Mouse (Mus musculus) gastrocnemius, postnatal 10 days (tissue): ENCODE data around the gene AC153137.1. TPM values are rescaled to one million over a fixed set of nuclear protein-coding genes. Genes with fewer than 3 reads are reported as not detected.
"Not testable (repeated sequence)": the region's sequence is repeated elsewhere in the genome, so short reads cannot be mapped to it uniquely, and the experiment has no call there.

Experiments
- DNase-seq: peaks from one replicate; pipeline ENCODE4 v3.0.0; 2021; ENCODE audit warnings: mixed read lengths
- long read RNA-seq, 2 experiments: library from polyadenylated mRNA; stranded (forward); transcript quantifications; one replicate each; pipeline ENCODE4 v2.0.0; 2021
- total RNA-seq, 2 experiments: library from RNA; stranded (reverse); gene quantifications; 2 replicates each; pipeline ENCODE4 v1.2.3; 2021

AC153137.1 gene
- not detected for total RNA-seq
- long read RNA-seq, experiment 1: 0 reads
- long read RNA-seq, experiment 2: 0 reads

- DNase-seq: not testable (repeated sequence)
Measured at GRCm38 (mm10) chr1:30977868-30978267, at the start of gene AC153137.1. AC153137.1 (minus strand) TSS chr1:30977968.

DNA sequence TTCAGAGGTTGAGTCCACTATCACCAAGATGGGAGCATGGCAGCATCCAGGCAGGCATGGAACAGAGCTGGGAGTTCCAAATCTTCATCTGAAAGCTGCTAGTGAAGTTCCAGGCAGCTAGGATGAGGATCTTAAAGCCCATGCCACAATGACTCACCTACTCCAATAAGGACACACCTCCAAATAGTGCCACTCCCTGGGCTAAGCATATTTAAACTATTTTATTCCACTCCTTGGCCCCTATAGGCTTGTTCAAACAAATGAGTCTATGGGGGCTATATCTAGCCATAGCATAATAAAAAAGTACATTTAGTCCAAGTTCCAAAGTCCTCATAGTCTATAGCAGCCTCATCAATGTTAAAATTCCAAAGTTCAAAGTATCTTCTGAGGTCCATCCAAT, 45.4 kb upstream of the AC153137.1 start:
- no peak for DNase-seq

- peak; percentile 37 for DNase-seq
Measured at GRCm38 (mm10) chr1:31019283-31019682, 41.5 kb upstream of the AC153137.1 start.

- no peak for DNase-seq
Measured at GRCm38 (mm10) chr1:31017377-31017776, 39.6 kb upstream of the AC153137.1 start.

DNA sequence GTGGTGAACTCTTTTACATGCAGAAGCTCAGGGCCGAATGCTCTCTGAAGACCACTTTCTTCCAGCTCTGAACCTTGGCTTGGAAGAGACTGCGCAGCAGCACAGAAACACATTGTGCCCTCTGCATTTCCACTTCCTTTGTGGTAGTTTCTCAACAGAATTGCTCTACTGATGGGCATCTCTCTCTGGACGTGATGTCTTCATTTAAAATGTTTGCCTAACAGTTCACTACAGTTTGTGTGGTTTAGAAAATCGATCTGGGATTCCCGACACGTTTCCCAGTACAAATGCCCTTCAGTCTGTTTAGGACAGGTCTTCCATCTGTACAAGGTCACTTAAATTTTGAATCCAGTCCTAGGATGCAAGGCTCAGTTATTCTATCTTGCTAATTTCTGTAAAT, 38.3 kb upstream of the AC153137.1 start:
- no peak for DNase-seq

- no peak for DNase-seq
Measured at GRCm38 (mm10) chr1:31015261-31015660, 37.5 kb upstream of the AC153137.1 start.

DNA sequence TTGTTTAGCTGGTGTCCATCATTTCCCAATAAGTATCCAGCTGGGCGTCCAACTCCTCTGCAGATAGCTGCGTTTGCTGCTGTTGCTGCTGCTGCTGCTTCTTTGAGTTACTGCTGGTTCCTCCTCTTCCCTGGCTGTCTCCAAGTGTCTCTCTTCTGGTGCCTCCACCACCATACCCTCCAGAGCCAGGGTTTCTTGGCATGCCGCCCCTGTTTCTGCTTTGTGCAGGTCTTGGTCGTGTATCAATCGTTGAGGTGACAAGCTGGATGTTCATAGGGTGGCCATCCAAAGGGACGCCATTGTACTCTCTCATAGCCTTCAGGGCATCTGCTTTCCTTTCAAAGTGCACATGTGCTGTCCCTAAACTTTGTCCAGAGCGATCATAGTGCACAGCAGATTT, 529 bp downstream of the AC153137.1 start:
- DNase-seq: peak; percentile 26

GRCm38 (mm10) chr1:30951795-30952194, 26.0 kb downstream of the AC153137.1 start:
- no peak for DNase-seq

- DNase-seq: no peak
Measured at GRCm38 (mm10) chr1:30950456-30950835, 27.3 kb downstream of the AC153137.1 start.

DNA sequence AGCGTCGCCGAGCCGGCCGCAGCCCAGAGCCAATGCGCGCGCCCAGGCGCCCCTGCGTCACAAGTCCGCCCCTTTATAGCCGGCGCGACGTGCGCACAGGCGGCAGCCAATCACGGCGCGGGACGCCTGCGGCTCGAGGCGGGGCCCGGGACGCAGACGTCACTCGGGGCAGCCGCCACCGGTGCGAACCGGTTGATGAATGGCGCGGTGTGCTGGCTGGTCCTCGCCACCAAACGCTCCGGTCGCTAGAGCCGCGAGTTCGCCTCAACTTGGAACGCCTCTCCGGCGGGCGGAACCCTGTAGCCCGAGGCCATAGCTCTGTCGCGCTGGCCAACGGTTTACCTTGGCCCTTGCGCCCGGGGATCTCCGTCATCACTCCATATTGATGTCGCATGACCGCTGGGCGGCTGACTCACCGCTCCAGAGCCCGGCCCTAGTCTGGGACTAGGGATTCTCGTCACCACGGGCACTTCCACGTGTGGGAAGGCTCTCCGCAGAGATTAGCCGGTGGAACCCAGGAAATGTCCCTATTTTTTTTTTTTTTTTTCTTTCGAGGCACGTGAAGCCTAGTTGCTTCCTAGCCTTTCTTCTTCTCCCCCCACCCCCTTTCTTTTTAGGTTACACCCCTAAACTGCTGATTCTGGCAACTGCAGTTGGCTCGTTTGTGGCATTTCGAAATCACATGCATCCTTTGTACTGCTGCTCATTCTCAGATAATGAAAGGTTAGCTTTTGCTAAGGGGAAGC, 27.9 kb downstream of the AC153137.1 start:
- peak; percentile 97 for DNase-seq

- peak; percentile 63 for DNase-seq
Measured at GRCm38 (mm10) chr1:30948950-30949639, 28.7 kb downstream of the AC153137.1 start.

DNA sequence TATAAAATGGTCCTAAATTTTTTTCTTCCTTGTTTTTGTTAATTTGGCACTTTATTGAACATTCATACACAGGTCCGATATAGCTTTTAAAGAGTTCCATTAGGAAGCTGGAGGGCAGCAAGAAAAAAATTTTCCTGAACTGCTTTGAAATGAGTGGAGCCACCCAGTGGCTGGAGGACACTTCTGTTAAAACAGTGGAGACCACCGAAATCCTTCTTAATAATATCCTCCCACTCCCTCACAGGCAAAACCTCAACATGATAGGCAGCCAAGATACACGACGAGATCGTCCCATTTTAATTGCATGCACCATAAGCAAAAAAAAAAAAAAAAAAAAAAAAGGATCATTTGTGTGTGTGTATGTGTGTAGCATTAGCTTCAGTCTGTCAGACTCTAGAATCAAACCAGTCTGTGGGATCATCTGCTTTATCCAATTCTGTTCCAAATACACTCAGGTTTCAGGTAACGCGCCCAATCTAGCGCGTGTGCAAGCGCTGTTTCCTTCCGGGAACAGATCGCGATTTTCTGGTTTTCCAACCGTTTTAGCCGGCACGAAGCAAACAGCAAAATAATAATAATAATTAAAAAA, 29.3 kb downstream of the AC153137.1 start:
- DNase-seq: no peak

DNA sequence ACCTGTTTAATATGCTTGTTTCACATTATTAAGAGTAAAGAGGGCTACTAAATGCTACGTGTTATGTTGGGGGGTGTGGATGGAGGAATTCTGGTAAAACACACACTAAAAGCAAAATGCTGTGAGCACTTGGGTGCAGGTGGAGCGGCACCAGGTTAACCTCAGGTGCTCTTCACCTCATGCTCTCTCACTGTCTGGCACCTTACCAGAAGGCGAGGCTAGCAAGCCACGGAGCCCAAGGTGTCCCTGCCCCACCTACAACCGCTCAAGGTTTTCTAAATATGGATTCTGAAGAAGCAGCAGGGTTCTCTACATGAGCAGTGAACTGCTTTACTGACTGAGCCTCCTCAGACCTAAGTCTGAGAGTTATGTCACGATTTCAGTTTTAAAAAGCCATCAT, 32.6 kb downstream of the AC153137.1 start:
- DNase-seq: no peak

DNA sequence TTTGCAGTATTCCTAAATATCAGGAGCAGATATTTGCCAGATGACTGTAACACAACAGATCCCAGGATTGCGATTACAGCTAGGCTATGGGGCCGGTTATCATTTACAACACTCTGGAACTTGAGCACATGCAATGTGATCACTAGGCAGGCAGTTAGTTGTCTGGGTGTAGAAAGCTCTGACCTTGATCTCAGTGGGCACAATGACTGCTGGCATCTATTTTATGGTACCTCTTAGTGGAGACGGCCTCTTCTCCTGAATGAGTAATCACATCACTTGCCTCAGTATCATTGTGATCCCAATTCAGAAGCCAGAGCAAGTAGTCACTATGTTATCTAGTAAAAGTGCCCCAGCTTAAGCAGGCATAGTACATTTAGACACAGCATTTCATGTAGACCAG, 37.2 kb downstream of the AC153137.1 start:
- no peak for DNase-seq

DNA sequence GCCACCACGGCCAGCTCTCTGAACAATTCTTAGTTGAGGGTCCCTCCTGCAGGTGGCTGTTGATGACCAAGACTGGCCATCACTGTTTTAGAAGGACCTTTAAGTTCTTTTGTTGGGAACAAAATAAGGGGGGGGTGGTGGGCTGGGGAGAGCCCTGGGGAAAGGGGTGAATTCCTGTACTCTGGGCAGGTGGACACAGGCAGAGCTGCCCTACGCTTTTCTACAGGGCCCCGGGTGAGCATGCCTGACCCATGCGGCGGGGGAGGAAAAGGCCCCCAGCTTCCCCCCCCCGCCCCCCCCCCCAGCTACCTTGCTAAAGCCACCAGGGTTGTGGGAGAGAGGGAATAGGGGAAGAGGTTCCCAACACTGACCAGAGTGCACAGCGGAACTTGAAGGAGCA, 39.4 kb downstream of the AC153137.1 start:
- no peak for DNase-seq

- no peak for DNase-seq
Measured at GRCm38 (mm10) chr1:30937396-30937965, 40.3 kb downstream of the AC153137.1 start.

DNA sequence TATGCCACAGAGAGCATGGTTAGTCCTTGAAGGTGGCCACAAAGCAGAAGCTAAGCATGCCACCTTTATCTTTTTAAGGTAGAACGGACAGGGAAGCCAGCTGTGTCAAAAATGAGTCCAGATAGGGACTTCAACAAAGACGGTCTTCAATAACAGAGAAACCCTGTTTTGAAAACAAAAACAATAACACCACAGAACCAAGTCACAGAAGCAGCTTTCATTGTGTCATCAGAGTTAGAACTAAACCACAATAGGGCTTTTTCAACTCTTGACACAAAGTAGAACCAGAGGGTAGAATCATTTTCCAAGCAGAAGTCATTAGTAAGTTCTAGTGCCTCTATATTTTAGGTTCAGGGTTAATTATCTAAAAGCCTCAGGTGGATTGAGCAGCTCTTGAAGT, 41.3 kb downstream of the AC153137.1 start:
- DNase-seq: no peak

- DNase-seq: no peak
Measured at GRCm38 (mm10) chr1:30930823-30931222, 46.9 kb downstream of the AC153137.1 start.

DNA sequence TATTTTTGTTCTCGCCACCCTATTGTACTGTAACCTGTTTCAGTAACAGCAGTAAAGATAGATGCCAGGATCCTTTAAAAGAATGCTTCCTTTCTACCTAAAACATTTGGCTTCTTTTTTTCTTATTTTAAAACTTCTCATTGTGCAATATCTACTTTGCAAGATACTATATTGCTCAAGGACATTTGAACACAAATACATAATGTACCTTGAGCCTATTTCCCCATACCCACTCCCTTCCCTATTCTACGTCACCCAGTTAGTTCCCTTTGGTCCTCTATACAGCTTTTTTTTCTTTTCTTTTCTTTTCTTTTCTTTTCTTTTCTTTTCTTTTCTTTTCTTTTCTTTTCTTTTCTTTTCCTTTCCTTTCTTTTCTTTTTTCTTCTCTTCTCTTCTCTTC, 47.6 kb downstream of the AC153137.1 start:
- DNase-seq: no peak
